Mouse (Mus musculus) heart, postnatal 0 days (tissue): ENCODE measurements around the gene Ndrg4.

Experiments
- CTCF ChIP-seq: IDR thresholded peaks from 2 replicates; pipeline ENCODE4 v1.5.1; 2016; ENCODE audit warnings: antibody characterized with exemption, control low read depth, low read depth
- EP300 ChIP-seq: IDR thresholded peaks from 2 replicates; pipeline ENCODE4 v1.6.1; 2016; ENCODE audit warnings: antibody characterized with exemption, low read depth

GRCm38 (mm10) chr8:95663599-95663949 is 13.2 kb upstream of the Ndrg4 start:
- no peak for TF ChIP-seq CTCF
- TF ChIP-seq EP300: no peak
